Mouse (Mus musculus) intestine, embryonic 15.5 days (tissue): ENCODE results near the gene A930033H14Rik. TPM values are rescaled to one million over a fixed set of nuclear protein-coding genes. Genes with fewer than 3 reads are reported as not detected.

Source experiments
- ATAC-seq: fragments of 200-750 bp; cut with Nextera tagmentation; 2 replicates; pipeline ENCODE4 v1.8.0; 2017; ENCODE audit warnings: moderate TSS enrichment, moderate library complexity
- H3K27ac ChIP-seq: fragments of 300-500 bp; sonication (generic); 2 replicates; pipeline ENCODE4 v1.5.1; 2015; ENCODE audit warnings: mild to moderate bottlenecking, inconsistent platforms
- H3K27me3 ChIP-seq: fragments of 300-500 bp; sonication (generic); replicated peaks from 2 replicates; pipeline ENCODE4 v1.6.1; 2015; ENCODE audit warnings: inconsistent platforms
- H3K36me3 ChIP-seq: fragments of 300-500 bp; sonication (generic); 2 replicates; pipeline ENCODE4 v1.6.1; 2015; ENCODE audit warnings: inconsistent platforms
- H3K4me1 ChIP-seq: fragments of 300-500 bp; sonication (generic); replicated peaks from 2 replicates; pipeline ENCODE4 v1.6.1; 2015; ENCODE audit warnings: inconsistent platforms
- H3K4me2 ChIP-seq: fragments of 300-500 bp; sonication (generic); replicated peaks from 2 replicates; pipeline ENCODE4 v1.6.1; 2015; ENCODE audit warnings: mild to moderate bottlenecking, inconsistent platforms
- H3K4me3 ChIP-seq: fragments of 300-500 bp; sonication (generic); replicated peaks from 2 replicates; pipeline ENCODE4 v1.5.1; 2015; ENCODE audit warnings: inconsistent platforms
- H3K9ac ChIP-seq: fragments of 300-500 bp; sonication (generic); 2 replicates; pipeline ENCODE4 v1.6.1; 2015; ENCODE audit warnings: inconsistent platforms
- H3K9me3 ChIP-seq: fragments of 300-500 bp; sonication (generic); 2 replicates; pipeline ENCODE4 v1.6.1; 2016; ENCODE audit warnings: inconsistent platforms
- WGBS: fragments of 180-500 bp; shearing (Covaris S2); methylation state at CpG from one replicate; pipeline ENCODE4 v1.1.7; 2015; 5-methylcytosine and 5-hydroxymethylcytosine counted together
- polyA plus RNA-seq: library from polyadenylated mRNA; unstranded; fragments of >200 nt; fragmentation: Nextera tagmentation; extraction: Ambion mirVana; gene quantifications from 2 replicates; pipeline ENCODE4 v1.2.1, GENCODE M21; 2015

A930033H14Rik gene
- polyA plus RNA-seq, 1 experiment from 2014 or later, result 1.8 TPM

GRCm38 (mm10) chr10:69223232-69223631, 10.3 kb upstream of the A930033H14Rik start:
- 0 out of 2 replicates have a peak, but pooled peaks cover 2% of the 10 kb centered on the region for H3K36me3 ChIP-seq
- whole genome bisulfite sequencing, result 91% methylated on average over 4 of the region's 4 CpGs
- no peak overlapping the region for H3K9ac ChIP-seq
- H3K27ac ChIP-seq, result no peak overlapping the region
- H3K4me2 ChIP-seq, result no peak overlapping the region
- H3K4me1 ChIP-seq, result 0 out of 2 replicates have a peak, but pooled peaks cover 9% of the 10 kb centered on the region
- H3K27me3 ChIP-seq, result no peaks in the 10 kb centered on the region
- no peaks in the 10 kb centered on the region for H3K9me3 ChIP-seq
- no peak overlapping the region for H3K4me3 ChIP-seq
- no peak for ATAC-seq

- ATAC-seq, result no peak
- Histone ChIP-seq H3K27me3 (no peaks in the 10 kb centered on the region), H3K36me3 (0 out of 2 replicates have a peak, but pooled peaks cover 2% of the 10 kb centered on the region), H3K9ac (no peak overlapping the region), H3K4me1 (0 out of 2 replicates have a peak, but pooled peaks cover 9% of the 10 kb centered on the region), H3K4me3 (no peak overlapping the region), H3K4me2 (no peak overlapping the region), H3K9me3 (no peaks in the 10 kb centered on the region), H3K27ac (no peak overlapping the region)
- 75% methylated on average over 3 of the region's 3 CpGs for WGBS
Measured at GRCm38 (mm10) chr10:69221955-69222354, 9.1 kb upstream of the A930033H14Rik start.

- no peak overlapping the region for H3K9ac ChIP-seq
- 92% methylated on average over 9 of the region's 9 CpGs for WGBS
Measured at GRCm38 (mm10) chr10:69221148-69221547, 8.2 kb upstream of the A930033H14Rik start.

GRCm38 (mm10) chr10:69220296-69220695, 7.4 kb upstream of the A930033H14Rik start:
- Histone ChIP-seq H3K4me2 (no peak overlapping the region), H3K9ac (no peak overlapping the region), H3K27ac (no peak overlapping the region), H3K36me3 (0 out of 2 replicates have a peak, but pooled peaks cover 2% of the 10 kb centered on the region), H3K9me3 (no peaks in the 10 kb centered on the region), H3K27me3 (no peaks in the 10 kb centered on the region), H3K4me1 (0 out of 2 replicates have a peak, but pooled peaks cover 6% of the 10 kb centered on the region), H3K4me3 (no peak overlapping the region)
- WGBS, result 62% methylated on average over 6 of the region's 6 CpGs
- no peak for ATAC-seq

More at GRCm38 (mm10) chr10:69221148-69221547, 8.2 kb upstream of the A930033H14Rik start:
- H3K4me1 ChIP-seq, result 0 out of 2 replicates have a peak, but pooled peaks cover 9% of the 10 kb centered on the region
- no peaks in the 10 kb centered on the region for H3K27me3 ChIP-seq
- no peak for ATAC-seq
- no peaks in the 10 kb centered on the region for H3K9me3 ChIP-seq
- H3K27ac ChIP-seq, result no peak overlapping the region
- H3K4me3 ChIP-seq, result no peak overlapping the region
- H3K36me3 ChIP-seq, result 0 out of 2 replicates have a peak, but pooled peaks cover 2% of the 10 kb centered on the region
- H3K4me2 ChIP-seq, result no peak overlapping the region

- 76% methylated on average over 2 of the region's 2 CpGs for WGBS
Measured at GRCm38 (mm10) chr10:69219289-69219626, 6.4 kb upstream of the A930033H14Rik start.

GRCm38 (mm10) chr10:69218458-69219288, 5.8 kb upstream of the A930033H14Rik start:
- Histone ChIP-seq H3K27me3 (no peaks in the 10 kb centered on the region), H3K4me3 (no peak overlapping the region), H3K36me3 (0 out of 2 replicates have a peak, but pooled peaks cover 2% of the 10 kb centered on the region), H3K4me1 (peaks cover 12% of the 10 kb centered on the region; the same call in 1 of the 2 replicates), H3K27ac (no peak overlapping the region), H3K9ac (no peak overlapping the region), H3K9me3 (no peaks in the 10 kb centered on the region), H3K4me2 (no peak overlapping the region)
- WGBS, result 76% methylated on average over 14 of the region's 14 CpGs
- peak; percentile 32; the same call in 1 of the 2 replicates for ATAC-seq

More at GRCm38 (mm10) chr10:69219289-69219626, 6.4 kb upstream of the A930033H14Rik start:
- no peaks in the 10 kb centered on the region for H3K27me3 ChIP-seq
- no peak for ATAC-seq
- H3K27ac ChIP-seq, result no peak overlapping the region
- H3K9me3 ChIP-seq, result no peaks in the 10 kb centered on the region
- no peak overlapping the region for H3K4me3 ChIP-seq
- peaks cover 6% of the 10 kb centered on the region; the same call in 1 of the 2 replicates for H3K4me1 ChIP-seq
- no peak overlapping the region for H3K4me2 ChIP-seq
- H3K36me3 ChIP-seq, result 0 out of 2 replicates have a peak, but pooled peaks cover 2% of the 10 kb centered on the region
- H3K9ac ChIP-seq, result no peak overlapping the region

- Histone ChIP-seq H3K36me3 (0 out of 2 replicates have a peak, but pooled peaks cover 2% of the 10 kb centered on the region), H3K4me2 (no peak overlapping the region), H3K9me3 (no peaks in the 10 kb centered on the region), H3K9ac (no peak overlapping the region), H3K4me3 (no peak overlapping the region), H3K27ac (no peak overlapping the region), H3K27me3 (no peaks in the 10 kb centered on the region), H3K4me1 (peaks cover 12% of the 10 kb centered on the region; the same call in 1 of the 2 replicates)
- no peak for ATAC-seq
- 97% methylated on average over 4 of the region's 4 CpGs for WGBS
Measured at GRCm38 (mm10) chr10:69217127-69217690, 4.3 kb upstream of the A930033H14Rik start.

- no peak for ATAC-seq
- Histone ChIP-seq H3K4me3 (peak overlapping the region; percentile 83), H3K27me3 (no peaks in the 10 kb centered on the region), H3K9ac (peak overlapping the region; percentile 94), H3K4me1 (peaks cover 16% of the 10 kb centered on the region), H3K9me3 (no peaks in the 10 kb centered on the region), H3K27ac (peak overlapping the region; percentile 99), H3K36me3 (no peaks in the 10 kb centered on the region; the same call in 1 of the 2 replicates), H3K4me2 (peak overlapping the region; percentile 85)
- WGBS, result 8% methylated on average over 5 of the region's 5 CpGs
Measured at GRCm38 (mm10) chr10:69213986-69214385, 1.1 kb upstream of the A930033H14Rik start.

GRCm38 (mm10) chr10:69213451-69213877, 566 bp upstream of the A930033H14Rik start:
- no peaks in the 10 kb centered on the region for H3K27me3 ChIP-seq
- H3K9me3 ChIP-seq, result no peaks in the 10 kb centered on the region
- peak overlapping the region; percentile 99 for H3K27ac ChIP-seq
- peaks cover 16% of the 10 kb centered on the region for H3K4me1 ChIP-seq
- peak overlapping the region; percentile 85 for H3K4me2 ChIP-seq
- ATAC-seq, result peak; percentile 83
- peak overlapping the region; percentile 94 for H3K9ac ChIP-seq
- peak overlapping the region; percentile 83 for H3K4me3 ChIP-seq
- 1% methylated on average over 21 of the region's 21 CpGs for WGBS
- no peaks in the 10 kb centered on the region; the same call in 1 of the 2 replicates for H3K36me3 ChIP-seq

GRCm38 (mm10) chr10:69211976-69212375, 922 bp downstream of the A930033H14Rik start:
- Histone ChIP-seq H3K27me3 (no peaks in the 10 kb centered on the region), H3K36me3 (no peaks in the 10 kb centered on the region; the same call in 1 of the 2 replicates), H3K9me3 (no peaks in the 10 kb centered on the region), H3K4me3 (peak overlapping the region; percentile 83), H3K27ac (peak overlapping the region; percentile 99), H3K4me2 (peak overlapping the region; percentile 85), H3K4me1 (peaks cover 16% of the 10 kb centered on the region), H3K9ac (peak overlapping the region; percentile 94)
- WGBS, result 5% methylated on average over 14 of the region's 14 CpGs
- ATAC-seq, result 0 out of 2 replicates have a peak, but pooled peaks have one; percentile 28

GRCm38 (mm10) chr10:69211560-69211959, 1.3 kb downstream of the A930033H14Rik start:
- Histone ChIP-seq H3K4me1 (peaks cover 16% of the 10 kb centered on the region), H3K36me3 (no peaks in the 10 kb centered on the region; the same call in 1 of the 2 replicates), H3K27me3 (no peaks in the 10 kb centered on the region), H3K9me3 (no peaks in the 10 kb centered on the region), H3K9ac (peak overlapping the region; percentile 94), H3K4me3 (peak overlapping the region; percentile 83), H3K4me2 (peak overlapping the region; percentile 85), H3K27ac (peak overlapping the region; percentile 99)
- WGBS, result 35% methylated on average over 8 of the region's 8 CpGs
- no peak for ATAC-seq

- ATAC-seq, result no peak
- Histone ChIP-seq H3K9me3 (no peaks in the 10 kb centered on the region), H3K36me3 (no peaks in the 10 kb centered on the region; the same call in 1 of the 2 replicates), H3K4me2 (no peak overlapping the region), H3K9ac (no peak overlapping the region), H3K27me3 (no peaks in the 10 kb centered on the region), H3K4me1 (peaks cover 16% of the 10 kb centered on the region), H3K4me3 (no peak overlapping the region), H3K27ac (no peak overlapping the region)
- WGBS, result 89% methylated on average over 5 of the region's 5 CpGs
Measured at GRCm38 (mm10) chr10:69210659-69211058, 2.2 kb downstream of the A930033H14Rik start.
